Mouse (Mus musculus): ENCODE results near the gene Nfia.

Gene Nfia

DNA sequence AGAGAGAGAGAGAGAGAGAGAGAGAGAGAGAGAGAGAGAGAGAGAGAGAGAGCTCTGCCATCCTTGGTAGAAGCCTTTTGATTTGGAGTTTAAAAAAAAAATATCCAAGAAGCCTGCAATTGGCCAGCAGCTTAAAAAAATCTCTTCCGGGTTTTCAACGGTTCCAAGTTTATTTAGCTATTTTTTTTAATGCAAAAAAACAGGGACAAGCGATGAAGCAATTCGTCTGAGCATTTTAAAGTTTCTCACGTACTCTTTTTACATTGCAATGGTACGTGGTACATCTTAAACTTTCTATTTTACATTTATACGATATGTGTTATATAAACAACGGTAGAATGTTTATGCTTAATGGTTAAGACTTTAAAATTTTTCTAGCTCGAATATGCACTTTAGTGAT is at the start of gene Nfia:
TSS of gene Nfia (plus strand) at position 94 of the 400 bp plus-strand sequence.
- DNase-seq (ENCODE audit: low spot score), result no peak

DNA sequence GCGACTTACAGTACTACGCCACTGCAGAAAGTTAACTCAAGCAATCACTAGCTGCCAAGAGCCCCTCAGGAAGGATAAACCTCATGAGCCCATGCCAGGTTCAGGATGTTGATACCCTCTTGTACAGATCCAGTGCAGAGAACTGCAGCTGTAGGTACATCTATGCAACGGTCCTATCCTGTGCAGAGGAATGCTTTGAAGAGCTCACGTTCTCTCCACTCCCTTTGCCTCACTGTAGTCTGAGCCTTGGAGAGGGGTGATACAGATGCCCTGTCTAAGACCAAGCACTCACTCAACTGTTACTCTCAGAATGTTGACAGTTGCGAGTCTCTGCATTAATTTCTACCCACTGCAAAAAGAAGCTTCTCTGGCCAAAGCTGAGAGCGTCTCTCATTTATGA is 49.2 kb upstream of the Nfia start:
- no peak for DNase-seq (ENCODE audit: low spot score)

DNA sequence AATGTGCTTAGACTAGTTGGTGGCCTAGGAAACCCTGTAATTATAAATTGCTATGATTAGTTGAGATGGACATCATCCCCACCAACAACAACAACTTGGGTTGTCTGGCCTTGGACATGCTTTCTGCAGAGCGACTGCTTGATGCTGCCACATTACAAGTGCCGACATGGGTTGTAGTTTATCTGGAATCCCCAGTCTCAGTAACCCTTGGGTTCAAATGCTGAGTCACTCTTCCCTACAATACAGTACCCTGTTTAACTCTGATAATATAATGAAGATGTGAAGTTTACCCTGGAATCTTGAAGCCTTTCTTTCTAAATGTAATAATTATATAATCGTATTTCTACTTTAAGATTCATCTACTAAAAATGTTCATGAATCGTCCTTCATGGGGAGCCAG is 44.0 kb upstream of the Nfia start:
- no peak for DNase-seq (ENCODE audit: low spot score)

DNA sequence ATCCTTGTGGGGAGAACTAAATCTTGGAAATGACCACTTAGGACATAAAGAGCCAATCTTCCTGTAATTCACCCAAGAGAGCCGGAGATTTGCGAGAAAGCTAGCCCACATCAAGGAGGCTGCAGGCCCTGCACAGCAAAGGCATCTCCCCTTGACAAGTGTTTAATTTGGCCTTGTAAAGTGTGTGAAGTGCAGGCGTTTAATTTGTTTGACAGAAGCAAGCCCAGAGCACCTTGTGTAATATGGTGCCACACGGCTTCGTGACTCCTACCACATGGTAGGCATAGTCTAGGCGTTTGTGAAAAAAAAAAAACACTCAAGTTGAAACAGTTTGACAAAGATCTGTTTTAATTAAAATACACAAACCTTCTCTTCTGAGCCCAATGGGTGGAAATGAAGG is 42.5 kb upstream of the Nfia start:
- DNase-seq (ENCODE audit: low spot score), result no peak

DNA sequence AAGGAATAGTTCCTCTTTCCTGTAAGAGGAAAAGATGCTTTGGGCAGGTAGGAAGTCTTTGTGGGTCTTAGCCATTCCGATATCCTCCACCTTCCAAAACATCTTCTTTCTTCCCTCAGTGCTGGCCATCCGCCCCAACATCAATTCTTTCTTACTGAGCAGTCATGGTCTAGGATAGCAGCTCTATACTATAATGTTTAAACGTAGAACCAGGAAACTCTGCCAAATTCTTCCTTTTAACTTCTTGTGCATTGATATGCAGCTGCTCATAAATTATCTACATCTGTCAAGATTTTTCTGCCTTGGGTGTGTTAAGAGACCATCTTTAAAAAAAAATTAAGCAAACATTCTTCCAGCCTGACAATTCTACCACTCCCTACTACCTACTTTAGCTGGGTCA is 42.1 kb upstream of the Nfia start:
- no peak for DNase-seq (ENCODE audit: low spot score)

DNA sequence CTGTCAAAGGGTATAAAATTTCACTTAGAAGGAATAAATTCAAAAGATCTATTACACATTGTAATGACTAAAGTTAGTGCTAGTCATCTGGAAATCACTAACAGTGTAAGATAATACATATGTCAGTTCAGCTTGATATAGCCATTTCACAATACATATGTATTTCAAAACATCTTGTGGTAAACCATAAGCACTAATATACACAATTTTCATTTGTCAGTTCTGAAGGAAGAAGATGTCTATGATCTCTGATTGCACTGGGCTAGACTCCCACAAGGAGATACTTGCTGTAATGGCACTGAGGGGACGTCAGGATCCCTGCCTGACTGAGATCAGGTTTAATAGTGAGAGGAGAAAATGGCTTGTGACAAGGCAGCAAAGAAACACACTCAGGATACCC is 39.1 kb upstream of the Nfia start:
- no peak for DNase-seq (ENCODE audit: low spot score)

DNA sequence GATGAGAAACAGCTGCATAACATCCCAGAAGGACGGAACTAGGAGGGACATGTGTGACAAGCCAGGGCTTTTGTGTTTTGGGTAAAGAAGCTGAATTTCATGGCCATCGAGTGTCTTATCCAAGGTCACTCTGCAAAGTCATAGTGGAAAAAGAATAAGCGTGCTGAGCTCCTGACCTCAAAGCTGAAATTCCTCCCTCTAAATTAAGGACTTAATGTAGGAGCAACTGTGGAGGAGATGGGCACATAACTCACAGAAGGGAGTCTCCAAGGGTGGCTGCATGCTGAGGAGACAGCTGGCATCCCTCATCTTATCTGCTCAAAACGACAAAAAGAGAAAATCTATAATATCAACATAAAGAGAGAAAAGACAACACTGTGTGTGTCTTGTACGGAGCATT is 28.6 kb upstream of the Nfia start:
- DNase-seq (ENCODE audit: low spot score), result no peak

DNA sequence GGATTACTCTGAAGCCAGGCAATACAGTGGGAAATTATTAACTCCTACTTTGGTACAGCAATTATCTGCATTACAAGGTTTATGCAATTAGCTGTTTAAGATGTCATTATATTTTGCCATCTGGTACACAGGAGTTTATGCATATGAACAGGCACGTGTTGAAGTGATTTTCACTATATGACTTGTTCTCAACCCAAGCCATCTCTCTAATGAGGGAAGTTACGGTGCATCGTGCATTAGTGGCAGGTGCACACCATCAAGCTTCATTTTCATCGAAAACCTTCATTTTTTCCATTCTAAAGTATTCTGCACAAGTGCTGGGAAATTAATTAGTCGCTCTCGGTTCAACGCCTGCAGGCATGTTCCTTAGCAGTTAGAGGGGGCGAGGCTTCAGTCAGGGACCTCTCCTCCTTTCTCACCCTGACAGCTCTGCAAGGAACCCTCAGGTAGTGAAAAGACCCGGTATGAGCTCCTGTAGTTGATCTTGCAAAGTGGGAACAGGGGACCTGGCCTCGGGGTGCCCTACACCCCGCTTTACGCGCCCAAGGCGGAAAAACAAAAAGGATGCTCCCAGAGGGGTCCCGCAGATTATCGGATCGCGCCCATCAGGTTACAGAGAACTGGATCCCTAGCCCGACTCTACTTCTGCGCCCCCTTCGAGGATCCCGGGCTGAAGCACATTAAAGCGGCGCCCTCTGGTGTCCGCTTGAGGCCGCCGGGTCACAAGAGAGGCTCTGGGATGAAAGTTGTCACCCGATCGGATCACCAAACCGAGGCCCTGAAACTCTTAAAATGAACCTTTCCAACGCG is 27.0 kb upstream of the Nfia start:
- DNase-seq (ENCODE audit: low spot score), result peak; percentile 64

DNA sequence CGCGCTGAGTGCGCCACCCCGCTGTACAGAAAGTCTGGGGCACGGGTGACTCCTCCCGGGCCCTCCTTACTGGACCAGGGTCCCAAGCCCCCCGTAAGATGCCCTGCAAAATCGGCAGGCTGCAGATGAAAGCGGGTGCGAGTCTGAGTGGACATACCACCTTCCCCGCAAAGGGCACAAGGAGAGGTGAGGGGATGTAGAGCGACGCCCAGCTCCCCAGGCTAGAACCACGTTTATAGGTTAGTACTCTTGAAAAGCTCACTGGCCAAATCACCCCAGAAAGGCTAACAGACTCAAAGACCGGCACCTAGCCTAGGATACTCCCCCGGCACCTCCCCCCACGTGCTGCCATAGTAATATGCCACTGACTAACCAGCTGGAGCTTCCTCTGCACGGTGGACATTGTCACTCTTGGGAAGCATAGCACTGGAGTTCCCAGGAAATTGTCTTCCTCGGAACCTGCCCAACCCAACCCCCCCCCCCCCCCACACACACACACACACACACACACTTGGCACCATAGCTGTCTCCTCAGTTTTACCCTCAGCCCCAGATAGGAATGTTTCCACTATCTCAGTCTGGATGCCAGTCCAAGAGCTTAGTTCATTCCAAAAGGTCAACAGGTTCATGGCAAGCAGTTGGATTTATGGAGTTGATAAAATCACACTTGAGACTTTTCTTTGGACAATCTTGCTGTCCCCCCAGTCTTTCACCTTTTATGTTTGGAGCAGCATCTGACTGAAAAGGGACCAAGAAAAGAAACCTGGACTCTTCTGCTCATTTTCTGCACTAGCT is 26.2 kb upstream of the Nfia start:
- DNase-seq (ENCODE audit: low spot score), result no peak

DNA sequence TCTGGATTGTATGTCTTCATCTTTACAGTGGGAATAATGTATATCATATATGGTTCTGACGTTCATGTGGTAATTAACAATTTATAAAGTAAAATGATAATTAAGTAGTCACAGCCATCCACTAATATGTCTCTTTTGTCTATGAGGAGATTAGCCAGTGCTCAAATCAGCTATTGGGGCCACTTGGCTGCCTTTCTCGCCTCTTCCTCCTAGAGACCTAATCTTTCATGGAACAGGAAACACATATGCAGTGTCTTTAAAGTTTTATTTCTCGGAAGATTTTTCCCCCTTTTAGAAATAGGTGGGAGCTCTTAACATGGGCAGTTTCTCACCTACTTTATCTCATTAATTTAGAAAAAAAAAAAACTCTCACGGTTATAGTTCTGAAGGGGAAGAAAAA is 22.1 kb upstream of the Nfia start:
- no peak for DNase-seq (ENCODE audit: low spot score)

DNA sequence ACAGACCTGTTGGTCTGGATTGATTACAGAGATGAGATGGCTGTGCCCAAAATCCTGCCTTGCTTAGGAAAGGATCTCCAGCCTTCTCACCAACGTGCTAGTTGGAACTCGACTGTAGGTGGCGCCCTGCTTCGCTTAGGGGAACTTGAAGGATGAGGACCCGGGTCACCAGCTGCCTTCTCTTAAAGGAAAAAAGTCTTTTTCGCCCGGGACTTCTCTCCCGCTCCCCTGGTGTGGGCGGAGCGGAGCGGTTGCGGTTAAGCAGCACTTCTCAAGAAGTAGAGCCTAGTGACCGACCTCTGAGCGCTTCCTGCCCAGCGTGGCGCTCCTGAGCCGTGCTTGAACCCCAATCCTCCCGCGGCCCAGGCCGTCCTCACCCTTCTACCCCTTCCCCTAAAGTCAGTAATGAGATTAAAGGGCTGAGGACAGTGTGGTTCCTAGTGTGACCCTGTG is 21.5 kb upstream of the Nfia start:
- peak; percentile 91 for DNase-seq (ENCODE audit: low spot score)

DNA sequence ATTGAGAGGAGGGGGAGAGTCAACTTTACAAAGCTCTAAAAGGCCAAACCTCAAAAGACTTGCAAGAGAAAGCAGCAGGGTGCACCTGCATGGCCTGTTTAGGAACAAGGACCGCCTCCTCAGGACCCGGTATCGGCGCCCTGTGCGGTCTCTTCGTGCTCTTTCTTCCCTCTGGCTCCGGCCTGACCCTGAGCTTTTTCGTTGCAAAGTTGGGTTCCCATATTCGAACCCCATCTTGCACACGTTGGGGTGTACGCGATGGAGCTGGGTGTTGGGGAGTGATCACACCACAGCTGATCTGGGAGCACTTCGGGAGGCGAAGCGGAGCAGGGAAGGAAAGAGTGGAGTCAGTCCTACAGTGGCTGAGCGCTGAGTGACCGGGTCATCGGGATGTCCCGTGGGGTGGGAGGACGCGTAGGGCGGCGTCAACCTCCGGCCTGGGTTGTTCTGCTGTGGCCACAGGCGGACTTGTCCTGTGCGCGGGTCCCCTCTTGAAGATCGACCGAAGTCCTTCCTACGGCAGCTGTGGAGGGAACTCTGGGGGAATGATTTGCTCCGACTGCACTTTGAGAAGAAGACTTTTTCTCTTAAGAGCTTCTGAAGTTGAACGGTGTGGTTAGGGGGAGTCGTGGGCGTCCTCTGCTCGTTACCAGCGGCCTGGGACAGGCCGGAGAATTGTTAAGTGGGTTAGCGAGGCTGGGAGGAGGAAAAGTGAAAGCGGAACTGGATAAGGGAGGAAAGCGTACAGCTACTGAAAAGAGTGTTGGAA is 20.9 kb upstream of the Nfia start:
- peak; percentile 49 for DNase-seq (ENCODE audit: low spot score)

DNA sequence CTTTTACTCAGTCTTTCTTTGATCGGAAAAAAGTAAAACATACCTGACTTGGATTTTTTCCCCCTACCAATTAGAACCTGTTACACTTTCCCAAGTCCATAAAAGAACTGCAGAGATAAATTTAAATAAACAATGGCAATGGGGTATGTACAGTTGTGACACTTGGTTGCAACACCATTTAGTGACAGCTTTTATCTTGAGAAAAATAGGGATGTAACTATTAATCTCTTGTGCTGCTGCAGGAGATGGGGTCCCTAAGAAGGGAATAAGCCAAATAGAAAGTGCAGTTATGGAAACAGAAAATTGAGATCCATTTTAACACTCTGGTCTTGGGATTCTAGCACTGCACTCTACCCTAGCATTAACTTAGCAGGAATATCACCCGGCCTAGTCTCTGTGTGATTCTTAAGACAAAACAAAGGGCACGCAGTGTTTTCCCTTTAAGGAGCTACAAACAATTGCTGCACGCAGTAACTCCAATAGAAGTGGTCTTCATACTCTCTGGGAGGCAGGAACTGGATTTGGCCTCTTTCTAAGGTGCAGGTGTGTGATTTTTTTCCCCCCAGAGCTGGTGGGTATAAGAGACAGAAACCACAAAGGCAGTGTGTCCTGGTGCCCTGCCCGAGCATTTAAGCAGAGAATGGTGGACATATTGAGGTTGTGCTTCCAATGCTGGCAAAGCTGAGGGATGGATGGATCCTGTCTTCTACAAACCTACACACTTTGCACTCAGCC is 20.1 kb upstream of the Nfia start:
- no peak for DNase-seq (ENCODE audit: low spot score)

DNA sequence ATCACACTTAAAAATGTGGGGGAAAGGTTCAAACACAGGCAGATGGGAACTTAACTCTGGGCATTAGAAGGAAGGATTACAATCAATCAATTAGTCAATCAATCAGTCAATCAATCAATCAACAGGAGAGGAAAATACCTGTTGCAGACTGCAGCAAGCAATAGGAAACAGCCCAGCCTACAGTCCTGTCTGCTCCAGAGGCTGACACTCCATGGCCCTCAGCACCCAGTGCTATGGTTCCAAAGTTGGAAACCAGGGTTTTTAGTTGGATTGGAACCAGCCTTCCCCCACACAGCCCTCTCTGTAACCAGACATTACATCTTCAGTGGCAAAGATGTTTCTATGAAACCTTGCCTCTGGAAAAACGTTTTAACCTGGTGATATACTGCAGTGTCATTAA is 19.0 kb upstream of the Nfia start:
- DNase-seq (ENCODE audit: low spot score), result no peak

DNA sequence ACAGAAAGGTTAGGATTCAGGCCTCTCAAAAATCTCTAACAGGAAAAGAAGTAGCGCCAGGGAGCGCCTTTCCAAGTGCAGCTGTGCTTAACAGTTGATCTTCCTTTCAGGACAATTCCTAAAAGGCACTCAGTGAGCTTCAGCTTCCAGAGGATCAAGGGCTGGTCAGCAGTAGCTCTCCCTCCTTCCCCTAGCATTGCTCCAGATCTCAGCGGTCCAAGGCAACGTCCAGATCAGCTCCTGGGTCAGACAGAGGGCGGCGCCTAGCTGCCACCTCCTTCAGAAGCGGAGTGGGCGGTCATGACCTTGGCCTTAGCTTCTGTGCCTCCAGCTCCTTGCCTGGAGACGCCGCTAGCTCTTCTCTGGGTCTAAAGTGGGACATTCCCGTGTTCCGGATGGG is 18.3 kb upstream of the Nfia start:
- no peak for DNase-seq (ENCODE audit: low spot score)

DNA sequence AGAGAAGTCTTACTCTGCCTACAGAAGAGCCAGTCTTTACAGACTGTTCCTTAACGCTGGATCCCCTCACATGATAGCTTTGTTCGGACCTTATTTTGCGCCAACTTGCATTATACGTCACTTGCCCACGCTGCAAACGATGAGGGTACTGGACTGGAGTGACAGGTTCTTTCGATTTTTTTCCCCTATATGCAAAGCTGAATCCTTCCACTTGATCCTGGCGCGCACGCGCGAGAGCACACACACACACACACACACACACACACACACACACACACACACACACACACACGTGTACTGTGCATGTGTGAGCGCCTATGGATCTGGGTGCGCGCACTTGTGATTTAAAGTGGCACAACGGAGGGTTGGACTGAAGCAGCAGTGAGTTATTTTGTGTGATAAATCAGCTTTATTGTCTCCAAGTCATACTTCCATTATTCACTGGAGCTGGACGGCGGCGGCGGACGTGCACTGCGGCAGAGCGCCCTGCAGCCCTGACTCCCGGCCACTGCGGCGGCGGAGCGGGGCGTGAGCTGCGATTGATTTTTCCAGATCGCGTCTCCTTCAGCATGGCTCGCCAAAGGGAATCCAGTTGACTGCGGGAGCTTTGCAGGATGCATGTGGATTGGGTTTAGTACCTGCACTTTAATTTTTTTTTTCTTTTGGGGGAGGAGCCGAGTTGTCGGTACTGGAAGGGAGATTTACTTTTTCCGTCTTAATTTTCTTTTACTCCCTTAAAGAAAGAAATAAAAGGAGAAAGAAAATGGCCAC is 15.1 kb upstream of the Nfia start:
- DNase-seq (ENCODE audit: low spot score), result peak; percentile 61

DNA sequence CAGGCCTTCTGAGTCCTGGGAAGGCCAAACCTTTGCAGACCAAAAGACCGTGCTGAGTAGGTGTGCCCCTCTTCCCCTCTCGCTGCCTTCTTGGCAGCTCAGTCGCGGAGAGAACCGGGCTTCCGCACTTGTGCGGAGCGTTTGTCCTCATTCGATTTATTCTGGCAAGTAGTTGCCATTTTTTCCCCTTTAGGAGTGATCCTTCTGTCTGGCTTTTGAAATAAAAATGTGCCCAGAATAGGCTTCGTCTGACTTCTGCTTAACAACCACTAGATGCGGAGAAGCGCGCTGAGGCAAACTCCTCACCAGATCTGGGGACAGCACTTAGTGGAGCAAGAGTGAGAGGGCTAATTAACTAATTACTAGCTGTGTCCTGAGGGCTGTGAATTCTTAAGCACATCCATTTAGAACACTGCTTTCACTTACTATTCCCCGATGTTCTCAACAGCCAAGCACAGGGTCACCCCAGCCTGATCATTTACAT is 14.5 kb upstream of the Nfia start:
- peak; percentile 33 for DNase-seq (ENCODE audit: low spot score)

DNA sequence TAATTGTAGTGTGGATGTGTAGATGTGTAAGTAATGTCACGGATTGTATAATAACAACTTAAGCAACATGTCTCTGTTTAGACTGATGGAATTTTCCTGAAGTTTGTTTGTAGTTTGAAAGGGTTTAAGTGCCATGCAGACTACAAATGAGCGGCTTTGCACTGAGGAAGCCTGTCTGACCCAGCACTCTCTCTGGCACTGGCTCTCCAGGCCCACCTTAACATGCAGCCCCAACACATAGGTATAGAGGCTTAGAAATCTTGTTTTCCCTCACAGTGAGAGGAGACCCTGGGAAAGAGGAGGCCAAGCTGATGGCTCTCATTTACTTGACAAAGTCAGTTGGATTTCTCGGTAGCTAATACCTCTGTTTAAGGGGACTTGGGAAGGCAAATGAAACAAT is 13.9 kb upstream of the Nfia start:
- no peak for DNase-seq (ENCODE audit: low spot score)

DNA sequence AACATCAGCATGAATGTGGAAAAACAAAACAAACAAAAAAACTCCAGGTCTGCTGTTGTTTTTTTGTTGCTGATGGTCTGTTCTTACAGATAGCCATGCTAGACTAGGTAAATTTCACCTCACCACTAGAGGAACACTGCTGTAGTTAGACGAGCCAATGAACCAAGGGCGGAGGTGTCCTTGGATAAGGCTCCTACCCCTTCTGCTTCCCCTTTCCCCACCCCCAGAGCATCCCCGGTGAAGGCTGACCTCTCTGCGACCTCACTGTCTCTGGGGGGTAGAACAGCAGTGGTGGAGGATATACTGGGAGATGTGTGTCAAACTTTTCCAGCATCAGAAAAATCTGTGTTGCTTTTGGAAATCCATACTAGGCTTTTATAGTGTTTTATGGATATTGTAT is 7.9 kb upstream of the Nfia start:
- no peak for DNase-seq (ENCODE audit: low spot score)

DNA sequence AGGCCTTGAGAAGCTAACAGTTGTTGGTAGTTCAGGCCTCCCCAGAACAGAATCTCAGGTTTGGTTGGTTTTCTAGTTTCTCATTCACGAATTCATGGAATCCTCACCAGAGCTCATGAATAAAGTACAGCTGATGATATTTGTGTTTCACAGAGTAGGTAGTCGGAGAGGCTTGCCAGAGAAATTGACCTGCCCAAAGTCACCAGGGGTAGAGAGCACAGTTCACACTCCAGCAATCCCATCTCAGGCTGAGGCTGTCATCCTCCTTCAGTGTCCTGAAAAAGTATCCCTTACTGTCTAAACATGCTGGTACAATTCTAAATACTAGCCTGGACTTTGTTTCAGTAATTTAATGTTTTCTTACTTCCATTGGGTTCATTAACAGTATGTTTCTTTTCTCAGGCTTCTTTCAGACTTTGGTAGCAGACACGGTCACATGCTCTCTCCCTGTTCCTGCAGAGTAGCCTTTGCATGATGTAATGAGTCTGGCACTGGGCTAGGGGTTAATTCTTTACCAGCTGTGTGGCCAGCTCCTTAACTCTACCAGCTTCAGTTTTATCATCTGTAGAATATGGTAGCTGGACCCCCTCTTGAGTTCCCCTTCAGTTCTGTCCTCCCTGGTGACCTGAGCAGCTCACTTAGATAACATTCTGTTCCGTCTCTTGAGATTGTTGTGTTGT is 7.1 kb upstream of the Nfia start:
- DNase-seq (ENCODE audit: low spot score), result no peak

DNA sequence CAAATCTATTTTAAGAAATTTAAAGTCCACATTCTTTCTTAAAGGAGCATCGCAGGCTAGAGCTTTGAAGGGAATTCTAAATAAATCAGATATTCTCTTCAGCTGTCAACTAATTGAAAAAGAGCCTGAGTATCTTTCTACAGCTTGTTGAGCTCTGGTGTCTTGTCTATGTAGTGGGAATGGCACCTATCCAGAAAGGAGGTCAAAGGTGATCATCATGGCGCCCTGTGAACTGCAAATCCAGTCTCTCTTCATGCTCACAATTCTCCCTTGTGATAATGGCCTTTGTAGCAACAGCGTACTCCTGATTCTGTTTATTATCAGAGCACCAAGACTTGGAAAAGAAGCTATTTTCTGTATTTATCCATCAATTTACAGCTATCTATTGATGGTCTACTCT is 6.4 kb upstream of the Nfia start:
- DNase-seq (ENCODE audit: low spot score), result no peak

Measured in urinary bladder, postnatal 25 days (tissue).